Mouse (Mus musculus) E14TG2a.4 (cell line): ENCODE results near the gene Kctd6.
A peak's percentile ranks its signal among the peaks of the same experiment; 100 is the strongest.

Source experiments
- H3K27me3 ChIP-seq: 2 replicates; pipeline ENCODE4 v1.6.1; 2014; ENCODE audit warnings: low read length, control low read depth; ENCODE audit not compliant: insufficient read depth
- H3K36me3 ChIP-seq: 2 replicates; pipeline ENCODE4 v1.6.1; 2014; ENCODE audit warnings: low read length, control low read depth; ENCODE audit not compliant: insufficient read depth
- H3K4me1 ChIP-seq: replicated peaks from 2 replicates; pipeline ENCODE4 v1.6.1; 2014; ENCODE audit warnings: low read depth, low read length, control low read depth
- H3K4me3 ChIP-seq: replicated peaks from 2 replicates; pipeline ENCODE4 v1.5.1; 2014; ENCODE audit warnings: mild to moderate bottlenecking, low read length
- H3K9me3 ChIP-seq: 2 replicates; pipeline ENCODE4 v1.6.1; 2014; ENCODE audit warnings: low read length, control low read depth
- CTCF ChIP-seq: conservative IDR thresholded peaks from 2 replicates; pipeline ENCODE4 v1.5.1; 2014; ENCODE audit warnings: low read length
- NANOG ChIP-seq: IDR thresholded peaks from 2 replicates; pipeline ENCODE4 v1.6.1; 2014; ENCODE audit warnings: borderline replicate concordance, low read length, mixed read lengths
- POU5F1 ChIP-seq: IDR thresholded peaks from 2 replicates; pipeline ENCODE4 v1.6.1; 2014; ENCODE audit warnings: low read length, borderline replicate concordance

Kctd6 gene

GRCm38 (mm10) chr14:8219876-8220275 lies 5.9 kb downstream of the Kctd6 start:
- Histone ChIP-seq H3K27me3 (no peaks in the 10 kb centered on the region), H3K4me3 (peak overlapping the region; percentile 50; the same call in 1 of the 2 replicates), H3K36me3 (peaks cover 41% of the 10 kb centered on the region), H3K4me1 (peaks cover 55% of the 10 kb centered on the region), H3K9me3 (no peaks in the 10 kb centered on the region)
- TF ChIP-seq NANOG (no peak), CTCF (no peak), POU5F1 (no peak)

DNA sequence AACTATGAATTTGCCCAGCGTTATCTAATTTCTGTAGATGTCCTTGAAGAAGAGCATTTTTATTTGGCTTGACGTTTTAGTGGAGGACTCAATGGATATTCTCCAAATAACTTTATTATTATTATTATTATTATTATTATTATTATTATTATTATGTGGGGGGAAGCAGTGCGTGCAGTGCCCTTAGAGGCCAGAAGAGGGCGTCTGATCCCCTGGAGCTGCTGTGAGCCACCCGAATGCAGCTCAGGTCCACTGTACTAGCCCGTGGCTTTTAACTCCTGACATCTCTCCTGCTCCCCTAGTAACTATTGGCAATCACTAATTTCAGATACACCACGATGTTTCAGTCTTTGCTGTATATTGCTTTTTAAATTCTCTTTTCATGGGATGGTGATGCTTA lies 6.4 kb downstream of the Kctd6 start:
- peaks cover 51% of the 10 kb centered on the region for H3K4me1 ChIP-seq

GRCm38 (mm10) chr14:8220912-8221311 lies 7.0 kb downstream of the Kctd6 start:
- no peak for TF ChIP-seq NANOG
- TF ChIP-seq POU5F1, result no peak
- TF ChIP-seq CTCF, result no peak
- Histone ChIP-seq H3K9me3 (no peaks in the 10 kb centered on the region), H3K4me1 (peaks cover 45% of the 10 kb centered on the region), H3K36me3 (peaks cover 41% of the 10 kb centered on the region), H3K4me3 (no peak overlapping the region), H3K27me3 (no peaks in the 10 kb centered on the region)

More for the DNA sequence above, 6.4 kb downstream of the Kctd6 start:
- Histone ChIP-seq H3K27me3 (no peaks in the 10 kb centered on the region), H3K36me3 (peaks cover 41% of the 10 kb centered on the region), H3K4me3 (no peak overlapping the region; the same call in 1 of the 2 replicates), H3K9me3 (no peaks in the 10 kb centered on the region)
- no peak for TF ChIP-seq POU5F1
- peak; percentile 65 for TF ChIP-seq CTCF

DNA sequence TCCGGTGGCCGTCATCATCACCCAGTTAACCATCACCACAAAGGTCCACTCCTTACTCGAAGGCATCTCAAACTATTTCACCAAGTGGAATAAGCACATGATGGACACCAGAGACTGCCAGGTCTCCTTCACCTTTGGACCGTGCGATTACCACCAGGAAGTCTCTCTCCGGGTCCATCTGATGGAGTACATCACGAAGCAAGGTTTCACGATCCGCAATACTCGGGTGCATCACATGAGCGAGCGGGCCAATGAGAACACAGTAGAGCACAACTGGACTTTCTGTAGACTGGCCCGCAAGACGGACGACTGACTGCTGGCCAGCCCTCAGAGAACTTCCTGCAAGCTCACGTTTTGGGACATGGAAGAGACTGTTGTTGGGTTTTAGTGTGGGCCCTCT lies 8.6 kb downstream of the Kctd6 start:
- H3K4me3 ChIP-seq, result no peak overlapping the region
- peaks cover 28% of the 10 kb centered on the region for H3K4me1 ChIP-seq
- TF ChIP-seq NANOG, result no peak
- no peak for TF ChIP-seq CTCF
- no peak for TF ChIP-seq POU5F1
- peaks cover 41% of the 10 kb centered on the region for H3K36me3 ChIP-seq
- H3K27me3 ChIP-seq, result no peaks in the 10 kb centered on the region
- H3K9me3 ChIP-seq, result no peaks in the 10 kb centered on the region

DNA sequence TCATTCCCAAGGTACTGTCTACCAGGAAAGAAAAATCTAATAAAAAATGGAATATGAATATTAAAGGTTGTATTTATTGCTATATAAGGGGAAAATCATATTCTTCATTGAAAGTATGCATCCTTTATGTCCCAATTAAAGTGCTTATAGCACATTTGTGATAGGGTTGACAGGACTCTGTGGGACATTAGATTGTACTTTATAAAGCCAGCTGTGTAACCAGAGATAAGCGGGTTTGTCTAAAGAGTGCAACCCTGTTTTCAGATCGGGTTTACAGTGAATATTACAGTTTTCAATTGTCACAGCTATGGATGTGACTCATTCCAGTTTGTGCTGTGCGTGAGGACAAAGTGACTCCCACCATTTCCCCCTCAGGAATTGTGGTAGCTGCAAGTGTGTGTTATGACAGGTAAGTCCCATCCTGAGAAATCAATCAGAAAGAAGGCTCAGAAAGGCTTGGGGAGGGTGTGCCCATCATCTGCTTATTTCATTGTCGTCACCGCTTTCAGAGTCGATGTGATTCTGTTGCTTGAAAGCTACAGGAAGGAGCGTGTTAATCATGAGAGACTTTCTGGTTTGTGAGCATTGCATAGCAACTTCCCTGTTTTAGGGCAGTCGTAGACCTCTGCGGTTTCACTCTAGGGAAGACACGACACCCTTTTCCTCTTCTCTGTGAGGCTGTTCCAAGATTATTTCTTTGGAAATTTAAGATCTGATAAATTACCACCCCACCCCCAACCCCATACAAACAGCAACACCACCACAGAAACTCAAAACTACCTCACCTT lies 9.8 kb downstream of the Kctd6 start:
- Histone ChIP-seq H3K9me3 (no peaks in the 10 kb centered on the region), H3K4me3 (no peak overlapping the region), H3K27me3 (no peaks in the 10 kb centered on the region), H3K36me3 (peaks cover 41% of the 10 kb centered on the region), H3K4me1 (peaks cover 19% of the 10 kb centered on the region)
- TF ChIP-seq NANOG, result no peak
- no peak for TF ChIP-seq CTCF
- TF ChIP-seq POU5F1, result no peak

GRCm38 (mm10) chr14:8224805-8225204 lies 10.9 kb downstream of the Kctd6 start:
- Histone ChIP-seq H3K9me3 (no peaks in the 10 kb centered on the region), H3K36me3 (peaks cover 41% of the 10 kb centered on the region), H3K27me3 (no peaks in the 10 kb centered on the region), H3K4me1 (peaks cover 10% of the 10 kb centered on the region), H3K4me3 (no peak overlapping the region)
- no peak for TF ChIP-seq NANOG
- no peak for TF ChIP-seq POU5F1

- H3K9me3 ChIP-seq, result no peaks in the 10 kb centered on the region
- no peaks in the 10 kb centered on the region for H3K27me3 ChIP-seq
- TF ChIP-seq NANOG (no peak), CTCF (no peak), POU5F1 (no peak)
- H3K4me1 ChIP-seq, result no peaks in the 10 kb centered on the region; the same call in 1 of the 2 replicates
- H3K36me3 ChIP-seq, result 0 out of 2 replicates have a peak, but pooled peaks cover 2% of the 10 kb centered on the region
- H3K4me3 ChIP-seq, result no peak overlapping the region
Observed at GRCm38 (mm10) chr14:8229367-8230019, 15.6 kb downstream of the Kctd6 start.

DNA sequence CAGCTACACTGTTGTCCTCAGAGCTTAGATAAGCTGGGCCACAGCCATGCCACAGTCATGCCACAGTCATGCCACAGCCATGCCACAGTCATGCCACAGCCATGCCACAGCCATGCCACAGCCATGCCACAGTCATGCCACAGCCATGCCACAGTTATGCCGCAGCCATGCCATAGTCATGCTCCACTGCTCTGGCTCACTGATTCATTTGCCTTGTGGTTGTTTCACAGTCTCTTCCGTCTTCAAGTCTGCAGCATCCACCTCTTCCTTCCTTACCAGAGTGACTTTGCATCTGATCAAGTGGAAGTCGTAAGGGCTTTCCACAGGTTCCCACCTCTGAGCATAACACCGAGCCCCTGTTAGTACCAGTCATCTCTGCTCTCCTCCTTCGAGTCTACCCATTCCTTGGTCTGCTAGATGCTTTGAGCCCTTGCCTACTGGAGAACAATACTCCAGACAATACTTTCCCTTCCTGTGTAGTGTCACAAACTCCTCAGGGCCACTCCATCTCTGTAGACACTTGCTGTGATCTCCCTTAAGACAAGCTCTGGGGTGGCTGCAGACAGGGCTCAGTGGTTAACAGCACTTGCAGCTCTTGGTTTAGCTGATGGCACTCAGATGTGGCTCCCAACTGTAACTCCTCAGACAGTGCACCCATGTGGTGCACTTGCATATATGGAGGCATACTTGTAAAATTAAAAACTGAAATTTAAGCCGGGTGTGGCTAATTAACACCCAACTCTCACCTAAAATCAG lies 18.4 kb downstream of the Kctd6 start:
- no peak for TF ChIP-seq POU5F1
- no peak for TF ChIP-seq NANOG
- no peak for TF ChIP-seq CTCF
- Histone ChIP-seq H3K27me3 (no peaks in the 10 kb centered on the region), H3K36me3 (no peaks in the 10 kb centered on the region), H3K4me3 (no peak overlapping the region), H3K9me3 (no peaks in the 10 kb centered on the region), H3K4me1 (no peaks in the 10 kb centered on the region)
